ENCODE assay signal across 19 mouse cellular contexts in the genomic region with DNA sequence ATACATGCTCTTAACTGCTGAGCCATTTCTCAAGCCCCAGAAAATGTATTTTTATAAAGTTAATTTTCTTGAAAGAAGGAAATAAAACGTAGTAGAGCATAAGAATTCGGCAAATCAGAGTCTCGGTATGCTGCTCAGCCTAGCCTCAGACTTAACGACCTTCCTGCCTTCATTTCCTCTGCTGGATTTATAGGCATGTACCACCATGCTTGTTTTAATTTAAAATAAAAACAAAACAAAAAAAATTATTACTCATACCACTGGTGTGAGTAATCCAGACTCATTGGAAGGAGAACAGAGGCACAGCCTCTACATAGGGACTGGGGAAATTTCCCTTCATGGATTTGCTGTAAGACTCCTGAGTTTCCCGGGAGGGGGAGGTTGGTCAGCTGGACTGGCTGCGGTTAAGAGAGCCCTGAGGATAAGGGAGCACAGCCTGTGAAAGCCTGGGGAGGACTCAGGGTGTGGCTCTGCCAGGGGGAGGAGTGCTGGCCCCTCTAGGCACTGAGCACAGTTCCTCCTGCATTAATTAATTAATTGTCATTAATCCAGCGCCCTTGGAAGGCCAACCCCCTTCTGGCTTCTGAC. TPM values are rescaled to one million over a fixed set of nuclear protein-coding genes. Genes with fewer than 3 reads are reported as not detected.
DNase-seq lines count a peak whose midpoint lies in the region; ATAC-seq and TF ChIP-seq lines count a peak whose summit lies in the region.
"Had no signal": no experiment of that assay in that cellular context is flagged by ENCODE, and none has a peak within 500 bp of the region (broad histone marks: within the 10 kb centered on the region; RNA-seq: fewer than 3 reads in every experiment).

No protein-coding gene starts in this region.

- no peaks in the 10 kb centered on the region for H3K9me3 ChIP-seq in hindbrain, embryonic 15.5 days
- H3K9me3 ChIP-seq in hindbrain, embryonic 16.5 days (ENCODE audit: control insufficient read depth, low read length), result no peaks in the 10 kb centered on the region
- H3K9me3 ChIP-seq in neural tube, embryonic 13.5 days, result no peaks in the 10 kb centered on the region
- no peaks in the 10 kb centered on the region for H3K9me3 ChIP-seq in neural tube, embryonic 15.5 days (replicated peaks)
- H3K9me3 ChIP-seq: heart, embryonic 13.5 days had no signal

- no peaks in the 10 kb centered on the region for H3K4me1 ChIP-seq in hindbrain, embryonic 15.5 days (replicated peaks)
- H3K4me1 ChIP-seq in hindbrain, embryonic 16.5 days (ENCODE audit: control insufficient read depth, insufficient read depth, low read depth, low read length), result no peaks in the 10 kb centered on the region
- peaks cover 8% of the 10 kb centered on the region for H3K4me1 ChIP-seq in neural tube, embryonic 13.5 days (replicated peaks)
- H3K4me1 ChIP-seq in neural tube, embryonic 15.5 days, result peaks cover 6% of the 10 kb centered on the region; the same call in 1 of the 2 replicates
- peaks cover 3% of the 10 kb centered on the region for H3K4me1 ChIP-seq in embryonic fibroblast, embryonic 13.5 days (ENCODE audit: control insufficient read depth, insufficient read depth, low read length)
- H3K4me1 ChIP-seq in thymus, adult 2 months (replicated peaks; ENCODE audit: control insufficient read depth, insufficient read depth, low read length), result peaks cover 2% of the 10 kb centered on the region; the same call in 1 of the 2 replicates
- H3K4me1 ChIP-seq: hindbrain, embryonic 10.5 days had no signal

- no peak for TF ChIP-seq CTCF in embryonic fibroblast, embryonic 13.5 days (IDR thresholded peaks at IDR 0.05; ENCODE audit: borderline replicate concordance, insufficient read depth, low read length)
- TF ChIP-seq CTCF in thymus, adult 2 months (IDR thresholded peaks at IDR 0.05; ENCODE audit: borderline replicate concordance, control insufficient read depth, extremely low read depth, insufficient read depth, low read length, poor library complexity), result no peak

- 0 out of 2 replicates have a peak, but pooled peaks have one; percentile 37 for ATAC-seq in hindbrain, embryonic 15.5 days (ENCODE audit: low FRiP score, low read depth)
- ATAC-seq in hindbrain, embryonic 16.5 days, result no peak
- ATAC-seq in neural tube, embryonic 13.5 days (ENCODE audit: low read depth), result 0 out of 2 replicates have a peak, but pooled peaks have one; percentile 41
- no peak for ATAC-seq in neural tube, embryonic 15.5 days (ENCODE audit: low FRiP score)
- peak; percentile 71 for ATAC-seq in megakaryocyte-erythroid progenitor cell, adult 5-6 weeks (replicated peaks; ENCODE audit: low FRiP score, low TSS enrichment, poor library complexity, severe bottlenecking)

- H3K4me2 ChIP-seq in hindbrain, embryonic 15.5 days, result no peak overlapping the region
- H3K4me2 ChIP-seq in hindbrain, embryonic 16.5 days (ENCODE audit: low read length), result no peak overlapping the region
- H3K4me2 ChIP-seq in neural tube, embryonic 13.5 days, result no peak overlapping the region
- no peak overlapping the region for H3K4me2 ChIP-seq in neural tube, embryonic 15.5 days
- H3K4me2 ChIP-seq: heart, embryonic 13.5 days; lung, embryonic 14.5 days had no signal

- no peak overlapping the region for H3K9ac ChIP-seq in hindbrain, embryonic 15.5 days
- H3K9ac ChIP-seq in hindbrain, embryonic 16.5 days (ENCODE audit: low read depth, low read length), result no peak overlapping the region
- no peak overlapping the region for H3K9ac ChIP-seq in neural tube, embryonic 13.5 days
- no peak overlapping the region for H3K9ac ChIP-seq in neural tube, embryonic 15.5 days (replicated peaks)
- H3K9ac ChIP-seq: heart, embryonic 13.5 days; lung, embryonic 14.5 days had no signal

- 76% methylated on average over 7 of the region's 7 CpGs for WGBS in hindbrain, embryonic 15.5 days
- 80% methylated on average over 7 of the region's 7 CpGs for WGBS in hindbrain, embryonic 16.5 days
- 71% methylated on average over 7 of the region's 7 CpGs for WGBS in neural tube, embryonic 13.5 days
- 66% methylated on average over 7 of the region's 7 CpGs for WGBS in neural tube, embryonic 15.5 days
- 73% methylated on average over 7 of the region's 7 CpGs for WGBS in thymus, adult 2 months

- TF ChIP-seq POLR2A in embryonic fibroblast, embryonic 13.5 days (IDR thresholded peaks at IDR 0.05; ENCODE audit: low read depth, low read length), result no peak
- no peak for TF ChIP-seq POLR2A in thymus, adult 2 months (IDR thresholded peaks at IDR 0.05; ENCODE audit: control insufficient read depth, extremely low read depth, insufficient read depth, low read length, poor library complexity)

- H3K27ac ChIP-seq in hindbrain, embryonic 15.5 days (replicated peaks), result no peak overlapping the region
- H3K27ac ChIP-seq in hindbrain, embryonic 16.5 days (ENCODE audit: low read depth, low read length), result no peak overlapping the region
- H3K27ac ChIP-seq in neural tube, embryonic 13.5 days (replicated peaks), result no peak overlapping the region
- no peak overlapping the region for H3K27ac ChIP-seq in neural tube, embryonic 15.5 days (replicated peaks)
- peak overlapping the region; percentile 80 for H3K27ac ChIP-seq in embryonic fibroblast, embryonic 13.5 days (ENCODE audit: insufficient read depth, low read length)
- no peak overlapping the region for H3K27ac ChIP-seq in thymus, adult 2 months (ENCODE audit: control insufficient read depth, insufficient read depth, low read length)
- H3K27ac ChIP-seq: heart, embryonic 13.5 days; hindbrain, embryonic 10.5 days had no signal

- DNase-seq in thymus, adult 2 months, result no peak
- no peak for DNase-seq in layer of hippocampus, adult 9-10 months (ENCODE audit: low spot score)
- DNase-seq: cerebellum, adult 9-10 months; embryo, embryonic 11 days; gastrocnemius, postnatal 10 days; kidney, adult 18-20 months; lung, embryonic 14.5 days; right cerebral cortex, adult 18-20 months; spleen, adult 18-20 months; thymus, postnatal 4 days had no signal

- no peaks in the 10 kb centered on the region for H3K27me3 ChIP-seq in hindbrain, embryonic 15.5 days
- no peaks in the 10 kb centered on the region for H3K27me3 ChIP-seq in hindbrain, embryonic 16.5 days (replicated peaks; ENCODE audit: control insufficient read depth, insufficient read depth, low read length)
- H3K27me3 ChIP-seq in neural tube, embryonic 13.5 days, result no peaks in the 10 kb centered on the region
- no peaks in the 10 kb centered on the region for H3K27me3 ChIP-seq in neural tube, embryonic 15.5 days (replicated peaks)
- no peaks in the 10 kb centered on the region for H3K27me3 ChIP-seq in thymus, adult 2 months (ENCODE audit: control insufficient read depth, insufficient read depth, low read length)
- H3K27me3 ChIP-seq: CH12.LX; heart, embryonic 13.5 days had no signal

- H3K4me3 ChIP-seq in hindbrain, embryonic 15.5 days, result no peak overlapping the region
- H3K4me3 ChIP-seq in hindbrain, embryonic 16.5 days (ENCODE audit: low read length), result no peak overlapping the region
- no peak overlapping the region for H3K4me3 ChIP-seq in neural tube, embryonic 13.5 days
- no peak overlapping the region for H3K4me3 ChIP-seq in neural tube, embryonic 15.5 days (replicated peaks)
- H3K4me3 ChIP-seq in embryonic fibroblast, embryonic 13.5 days (ENCODE audit: insufficient read depth, low read length), result no peak overlapping the region
- no peak overlapping the region for H3K4me3 ChIP-seq in thymus, adult 2 months (ENCODE audit: control insufficient read depth, insufficient read depth, low read length)
- H3K4me3 ChIP-seq: heart, embryonic 13.5 days; hindbrain, embryonic 10.5 days had no signal

- H3K36me3 ChIP-seq in hindbrain, embryonic 15.5 days, result no peaks in the 10 kb centered on the region
- no peaks in the 10 kb centered on the region for H3K36me3 ChIP-seq in hindbrain, embryonic 16.5 days (ENCODE audit: control insufficient read depth, insufficient read depth, low read length)
- H3K36me3 ChIP-seq in neural tube, embryonic 13.5 days, result no peaks in the 10 kb centered on the region
- no peaks in the 10 kb centered on the region for H3K36me3 ChIP-seq in neural tube, embryonic 15.5 days
- no peaks in the 10 kb centered on the region for H3K36me3 ChIP-seq in thymus, adult 2 months (ENCODE audit: control insufficient read depth, insufficient read depth, low read length)
- H3K36me3 ChIP-seq: heart, embryonic 13.5 days; hindbrain, embryonic 10.5 days had no signal

RNA-seq across cellular contexts. Expression of gene Ppm1l, which starts 39.5 kb away (rescaled TPM):
- 21.5 and 22.5 TPM in 2 replicates for polyA plus RNA-seq in hindbrain, embryonic 15.5 days (2015; fragmentation: Nextera tagmentation; extraction: Ambion mirVana)
- 19.1 and 20.8 TPM in 2 replicates for polyA plus RNA-seq in hindbrain, embryonic 16.5 days (2015; fragmentation: Nextera tagmentation; extraction: Ambion mirVana)
- polyA plus RNA-seq in neural tube, embryonic 13.5 days (2015; fragmentation: Nextera tagmentation; extraction: Ambion mirVana), result 22.1 and 24.9 TPM in 2 replicates
- 20.3 and 24.2 TPM in 2 replicates for polyA plus RNA-seq in neural tube, embryonic 15.5 days (2015; fragmentation: Nextera tagmentation; extraction: Ambion mirVana)
- 9.4 and 11.4 TPM in 2 replicates for polyA plus RNA-seq in embryonic fibroblast, embryonic 13.5 days (2011; ENCODE audit: insufficient read length, low read depth, missing spikeins)
- total RNA-seq in megakaryocyte-erythroid progenitor cell, adult 5-6 weeks (2014; fragmentation: Nextera tagmentation), result 13.9 and 23.2 TPM in 2 replicates
- total RNA-seq in megakaryocyte-erythroid progenitor cell, adult 5-6 weeks (2017), result 9.5 and 12.9 TPM in 2 replicates
- 2.3 and 2.6 TPM in 2 replicates for polyA plus RNA-seq in thymus, adult 2 months (2012; rRNA removed)

Comparison
In these comparisons a context has a peak if more than half of its experiments do, and no peak if none do; other contexts are left out.
1. ATAC-seq: peak in hindbrain, embryonic 15.5 days (single experiment), neural tube, embryonic 13.5 days (single experiment) and megakaryocyte-erythroid progenitor cell, adult 5-6 weeks (single experiment); none in hindbrain, embryonic 16.5 days (single experiment) and neural tube, embryonic 15.5 days (single experiment).